Mouse (Mus musculus): ENCODE results near the gene Slc9a1. TPM values are rescaled to one million over a fixed set of nuclear protein-coding genes. Genes with fewer than 3 reads are reported as not detected.

Gene Slc9a1
- total RNA-seq, 2 experiments from 2014 or later, result 48.8 to 56.9 TPM

- intact Hi-C loops (cut with DNase I), result loop anchor here (1.0 to 10.0 kb wide), 4 partner anchors 27 to 1181 kb away; partner anchors contain the start of gene Slc9a1
Observed at GRCm38 (mm10) chr4:133423691-133424090, 54.2 kb downstream of the Slc9a1 start.

DNA sequence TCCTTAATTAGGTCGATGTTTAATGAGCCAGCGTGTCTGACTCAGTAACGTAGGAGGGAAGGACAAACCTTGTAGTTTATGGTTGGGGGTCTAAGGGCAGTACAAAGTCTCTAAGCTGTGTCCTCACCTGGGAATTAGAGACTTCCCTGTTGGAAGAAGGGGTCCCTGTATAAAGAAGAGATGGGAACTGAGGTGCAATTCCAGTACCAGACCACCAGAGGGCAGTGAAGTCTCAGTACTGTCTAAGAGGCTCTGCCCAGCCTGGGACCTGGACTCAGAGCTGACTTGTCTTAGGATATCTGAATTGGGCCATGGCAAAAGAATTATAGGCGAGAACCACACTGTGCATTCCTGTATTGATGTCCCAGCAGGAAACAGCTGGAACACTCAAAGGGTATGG lies 54.6 kb downstream of the Slc9a1 start:
- DNase-seq (ENCODE audit: low spot score in 2 of 2), result peak; percentile 35 to 40
- intact Hi-C loops (cut with DNase I), result loop anchor here (1.0 to 10.0 kb wide), 4 partner anchors 26 to 1181 kb away; partner anchors contain the start of gene Slc9a1

More at GRCm38 (mm10) chr4:133423691-133424090, 54.2 kb downstream of the Slc9a1 start:
- DNase-seq (ENCODE audit: low spot score in 2 of 2), result no peak

DNA sequence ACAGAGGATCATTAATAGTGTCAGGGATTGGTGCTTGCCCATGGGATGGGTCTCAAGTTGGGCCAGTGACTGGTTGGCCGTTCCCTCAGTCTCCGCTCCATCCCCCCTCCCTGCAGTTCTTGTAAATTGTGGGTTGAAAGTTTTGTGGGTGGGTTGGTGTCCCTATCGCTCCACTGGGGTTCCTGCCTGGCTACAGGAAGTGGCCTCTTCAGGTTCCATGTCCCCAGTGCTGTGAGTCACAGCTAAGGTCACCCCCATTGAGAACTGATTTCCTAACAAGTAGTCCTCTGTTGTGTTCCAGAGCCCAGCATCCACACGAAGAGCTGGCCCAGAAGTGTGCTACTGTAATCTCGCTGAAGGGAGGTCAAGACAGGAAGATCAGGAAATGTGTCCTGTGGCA lies 56.6 kb downstream of the Slc9a1 start:
- DNase-seq (ENCODE audit: low spot score in 2 of 2), result no peak
- intact Hi-C loops (cut with DNase I), result loop anchor here (10.0 kb wide), 1 partner anchor 1179 kb away; no protein-coding TSS in a partner anchor

DNA sequence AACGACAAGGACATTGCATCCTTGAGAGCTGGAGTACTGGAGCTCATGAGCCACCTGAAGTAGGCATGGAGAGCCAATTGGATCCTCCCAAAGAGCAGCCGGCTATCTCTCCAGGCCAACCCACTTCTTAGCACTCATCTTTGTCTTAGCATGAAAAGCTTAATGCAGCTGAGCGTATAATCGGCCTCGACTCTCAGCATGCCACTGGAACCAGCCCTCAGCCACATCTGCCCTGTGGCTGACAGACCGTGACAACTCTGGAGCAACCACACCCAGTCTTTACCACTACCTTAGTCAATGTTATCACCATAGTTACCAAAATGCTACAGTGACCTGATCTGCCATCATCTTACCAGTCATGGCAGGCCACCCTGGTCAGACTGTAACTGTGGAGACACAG lies 62.0 kb downstream of the Slc9a1 start:
- intact Hi-C loops (cut with DNase I), result no loop called here
- DNase-seq (ENCODE audit: low spot score in 2 of 2), result no peak

GRCm38 (mm10) chr4:133432560-133433171 lies 63.2 kb downstream of the Slc9a1 start:
- intact Hi-C loops (cut with DNase I), result no loop called here
- peak; percentile 35 to 54 for DNase-seq (ENCODE audit: low spot score in 2 of 2)

GRCm38 (mm10) chr4:133435921-133436320 lies 66.4 kb downstream of the Slc9a1 start:
- intact Hi-C loops (cut with DNase I), result no loop called here

GRCm38 (mm10) chr4:133439460-133440376 lies 70.2 kb downstream of the Slc9a1 start:
- intact Hi-C loops (cut with DNase I), result no loop called here

More at GRCm38 (mm10) chr4:133435921-133436320, 66.4 kb downstream of the Slc9a1 start:
- no peak for DNase-seq (ENCODE audit: low spot score in 2 of 2)

GRCm38 (mm10) chr4:133440377-133440795 lies 70.9 kb downstream of the Slc9a1 start:
- intact Hi-C loops (cut with DNase I), result no loop called here
- no peak for DNase-seq (ENCODE audit: low spot score in 2 of 2)

More at GRCm38 (mm10) chr4:133439460-133440376, 70.2 kb downstream of the Slc9a1 start:
- no peak for DNase-seq (ENCODE audit: low spot score in 2 of 2)

- no peak for DNase-seq (ENCODE audit: low spot score in 2 of 2)
- intact Hi-C loops (cut with DNase I), result no loop called here
Observed at GRCm38 (mm10) chr4:133442194-133442593, 72.7 kb downstream of the Slc9a1 start.

DNA sequence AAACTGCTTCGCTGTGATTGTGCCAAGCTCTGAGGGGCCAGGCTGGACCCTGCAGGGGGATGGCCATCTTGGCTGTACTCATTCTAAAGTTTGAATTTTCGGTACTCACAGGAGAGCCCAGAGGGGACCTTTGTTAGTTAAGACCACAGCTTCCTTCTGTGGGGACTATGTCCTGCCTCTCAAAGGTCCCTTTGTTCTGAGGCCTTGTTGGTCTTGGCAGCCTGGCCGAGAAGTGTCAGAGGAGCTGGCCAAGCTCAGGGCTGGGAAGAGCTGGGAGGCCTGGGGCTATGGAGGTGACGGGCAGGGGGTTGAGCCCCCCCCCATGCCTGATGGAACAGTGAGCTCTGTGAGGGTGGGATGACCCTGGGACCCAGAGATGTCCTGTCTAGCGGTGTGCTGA lies 73.6 kb downstream of the Slc9a1 start:
- intact Hi-C loops (cut with DNase I), result no loop called here
- no peak for DNase-seq (ENCODE audit: low spot score in 2 of 2)

DNA sequence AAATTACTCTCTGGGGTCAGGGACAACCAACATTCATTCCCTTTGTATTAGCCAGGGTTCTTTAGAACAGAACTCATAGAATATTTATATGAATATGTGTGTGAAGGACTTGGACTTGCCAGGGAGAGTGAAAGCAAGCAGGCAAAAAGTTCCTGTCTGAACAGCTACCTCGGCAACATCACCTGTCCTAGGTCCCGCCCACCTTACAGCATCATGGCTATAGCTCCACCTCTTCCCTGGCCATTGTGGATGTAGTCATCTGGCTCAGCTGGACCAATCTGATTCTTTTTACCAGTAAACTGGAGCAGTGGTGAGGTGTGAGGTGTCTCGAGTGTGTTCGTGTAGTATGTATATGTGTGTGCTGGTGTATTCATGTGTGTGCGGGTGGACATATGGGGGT lies 76.2 kb downstream of the Slc9a1 start:
- intact Hi-C loops (cut with DNase I), result no loop called here
- DNase-seq (ENCODE audit: low spot score in 2 of 2), result no peak

- intact Hi-C loops (cut with DNase I), result no loop called here
- DNase-seq (ENCODE audit: low spot score in 2 of 2), result no peak
Observed at GRCm38 (mm10) chr4:133447366-133447765, 77.9 kb downstream of the Slc9a1 start.

DNA sequence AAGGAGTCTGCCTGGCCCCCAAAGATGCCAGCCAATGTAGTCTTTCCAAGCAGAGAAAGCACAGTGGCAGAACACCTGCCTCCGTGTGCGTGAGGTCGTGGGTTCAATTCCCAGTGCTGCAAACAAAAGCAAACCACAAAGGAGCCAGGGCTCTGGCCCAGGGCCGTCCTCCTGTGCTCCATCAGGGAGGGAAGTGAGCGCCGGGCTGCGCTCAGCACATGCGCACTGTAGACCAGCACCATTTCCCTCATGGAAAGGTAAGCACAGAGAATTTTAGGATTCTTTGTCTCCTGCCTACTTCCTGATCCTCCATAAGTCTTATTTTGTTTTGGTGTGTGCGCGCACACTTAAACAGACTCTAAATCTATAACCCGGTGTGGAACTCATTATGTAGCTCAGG lies 78.5 kb downstream of the Slc9a1 start:
- intact Hi-C loops (cut with DNase I), result no loop called here

GRCm38 (mm10) chr4:133448708-133449388 lies 79.3 kb downstream of the Slc9a1 start:
- DNase-seq (ENCODE audit: low spot score in 2 of 2), result no peak

More for the DNA sequence above, 78.5 kb downstream of the Slc9a1 start:
- no peak for DNase-seq (ENCODE audit: low spot score in 2 of 2)

DNA sequence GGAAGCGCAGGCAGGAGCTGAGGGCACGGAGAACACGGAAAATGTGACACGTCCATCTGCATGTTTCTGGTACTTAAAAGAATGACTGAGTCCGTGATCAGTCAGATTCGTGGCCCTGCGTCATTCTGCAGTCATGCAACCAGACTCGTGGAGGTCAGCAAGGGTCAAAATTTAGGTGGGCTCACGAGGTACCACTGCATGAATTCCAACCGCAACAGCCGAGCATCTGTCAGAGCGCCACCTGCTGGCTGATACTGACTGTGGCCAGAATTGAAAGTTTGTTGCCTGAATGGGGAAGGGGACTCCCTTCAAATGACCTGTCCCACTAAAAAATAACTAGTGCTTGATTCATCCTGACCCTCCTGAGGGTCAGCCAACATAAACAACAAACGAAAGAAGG lies 80.2 kb downstream of the Slc9a1 start:
- DNase-seq (ENCODE audit: low spot score in 2 of 2), result peak in 1 of 2 experiments; percentile 40
- intact Hi-C loops (cut with DNase I), result loop anchor here (1.0 to 5.0 kb wide), 2 partner anchors 25 to 142 kb away; no protein-coding TSS in a partner anchor

More at GRCm38 (mm10) chr4:133448708-133449388, 79.3 kb downstream of the Slc9a1 start:
- intact Hi-C loops (cut with DNase I), result no loop called here

GRCm38 (mm10) chr4:133451536-133451935 lies 82.0 kb downstream of the Slc9a1 start:
- intact Hi-C loops (cut with DNase I), result loop anchor here (5.0 kb wide), 1 partner anchor 144 kb away; no protein-coding TSS in a partner anchor
- peak; percentile 71 to 84 for DNase-seq (ENCODE audit: low spot score in 2 of 2)

DNA sequence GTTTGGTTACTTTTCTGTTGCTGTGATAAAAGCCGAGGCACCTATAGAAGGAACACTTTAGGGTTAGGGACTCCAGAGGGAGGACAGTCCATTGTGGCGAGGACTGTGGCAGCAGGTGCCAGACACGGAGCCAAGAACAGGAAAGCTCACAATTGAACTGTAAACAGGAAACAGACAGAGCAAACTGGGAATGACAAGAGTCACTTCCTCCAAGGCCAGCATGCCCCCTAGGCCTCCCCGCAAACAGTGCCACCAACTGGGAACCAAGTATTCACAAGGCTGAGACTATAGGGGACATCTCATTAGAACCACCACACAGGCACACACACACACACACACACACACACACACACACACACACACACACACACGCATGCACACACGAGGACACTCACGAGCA lies 82.9 kb downstream of the Slc9a1 start:
- DNase-seq (ENCODE audit: low spot score in 2 of 2), result no peak

GRCm38 (mm10) chr4:133458044-133458443 lies 88.5 kb downstream of the Slc9a1 start:
- intact Hi-C loops (cut with DNase I), result no loop called here
- no peak for DNase-seq (ENCODE audit: low spot score in 2 of 2)

More for the DNA sequence above, 82.9 kb downstream of the Slc9a1 start:
- intact Hi-C loops (cut with DNase I), result loop anchor here (5.0 kb wide), 1 partner anchor 145 kb away; no protein-coding TSS in a partner anchor

DNA sequence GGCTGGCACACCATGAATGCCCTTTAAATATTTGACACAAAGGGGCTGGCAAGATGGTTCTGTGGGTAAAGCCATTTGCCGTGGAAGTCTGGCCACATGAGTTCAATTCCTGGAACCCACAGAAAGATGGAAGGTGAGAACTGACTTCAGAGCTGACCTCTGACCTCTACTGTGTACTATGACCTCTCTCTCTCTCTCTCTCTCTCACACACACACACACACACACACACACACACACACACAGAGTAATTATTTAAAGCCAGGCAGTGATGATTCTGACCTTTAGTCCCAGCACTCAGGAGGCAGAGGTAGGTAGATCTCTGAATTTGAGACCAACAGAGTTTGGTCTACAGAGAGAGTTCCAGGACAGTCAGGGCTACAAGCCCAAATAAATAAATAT lies 90.5 kb downstream of the Slc9a1 start:
- no peak for DNase-seq (ENCODE audit: low spot score in 2 of 2)
- intact Hi-C loops (cut with DNase I), result no loop called here
